Mouse (Mus musculus): Measurements from ENCODE around the gene Cnnm2. TPM values are rescaled to one million over a fixed set of nuclear protein-coding genes. Genes with fewer than 3 reads are reported as not detected.
A peak's percentile ranks its signal among the peaks of the same experiment; 100 is the strongest.

Gene Cnnm2
- polyA plus RNA-seq, 1 experiment from 2014 or later: 2.4 TPM

GRCm38 (mm10) chr19:46735241-46735640, 26.2 kb upstream of the Cnnm2 start:
- no peak for TF ChIP-seq EP300 (IDR thresholded peaks at IDR 0.05)
- TF ChIP-seq CTCF (IDR thresholded peaks at IDR 0.05): no peak
- Histone ChIP-seq H3K4me2 (replicated peaks; ENCODE audit: low read depth, low read length) (no peak overlapping the region), H3K27ac (ENCODE audit: low read length) (no peak overlapping the region), H3K9me3 (ENCODE audit: low read length) (no peaks in the 10 kb centered on the region), H3K4me1 (ENCODE audit: insufficient read depth, low read depth, low read length) (no peaks in the 10 kb centered on the region), H3K36me3 (ENCODE audit: insufficient read depth, low read length) (no peaks in the 10 kb centered on the region), H3K4me3 (ENCODE audit: low read depth, low read length) (no peak overlapping the region), H3K9ac (replicated peaks; ENCODE audit: low read depth) (no peak overlapping the region), H3K27me3 (replicated peaks; ENCODE audit: insufficient read depth, low read length) (no peaks in the 10 kb centered on the region)
- 31% methylated on average over 5 of the region's 5 CpGs for WGBS
- ATAC-seq (no peak), DNase-seq (ENCODE audit: low spot score) (no peak)

GRCm38 (mm10) chr19:46737106-46737505, 24.3 kb upstream of the Cnnm2 start:
- no peak overlapping the region for H3K27ac ChIP-seq (ENCODE audit: low read length)
- ATAC-seq: no peak

GRCm38 (mm10) chr19:46740341-46741008, 20.9 kb upstream of the Cnnm2 start:
- TF ChIP-seq CTCF (IDR thresholded peaks at IDR 0.05): peak; percentile 90
- TF ChIP-seq EP300 (IDR thresholded peaks at IDR 0.05): no peak
- H3K36me3 ChIP-seq (ENCODE audit: insufficient read depth, low read length): no peaks in the 10 kb centered on the region
- H3K4me3 ChIP-seq (ENCODE audit: low read depth, low read length): no peak overlapping the region
- no peaks in the 10 kb centered on the region for H3K9me3 ChIP-seq (ENCODE audit: low read length)
- no peak overlapping the region for H3K9ac ChIP-seq (replicated peaks; ENCODE audit: low read depth)
- H3K4me1 ChIP-seq (ENCODE audit: insufficient read depth, low read depth, low read length): no peaks in the 10 kb centered on the region
- DNase-seq (ENCODE audit: low spot score): peak; percentile 84
- 57% methylated on average over 7 of the region's 7 CpGs for WGBS
- H3K27ac ChIP-seq (ENCODE audit: low read length): no peak overlapping the region
- no peaks in the 10 kb centered on the region for H3K27me3 ChIP-seq (replicated peaks; ENCODE audit: insufficient read depth, low read length)
- ATAC-seq: no peak
- no peak overlapping the region for H3K4me2 ChIP-seq (replicated peaks; ENCODE audit: low read depth, low read length)

More at GRCm38 (mm10) chr19:46737106-46737505, 24.3 kb upstream of the Cnnm2 start:
- Histone ChIP-seq H3K9me3 (ENCODE audit: low read length) (no peaks in the 10 kb centered on the region), H3K4me1 (ENCODE audit: insufficient read depth, low read depth, low read length) (no peaks in the 10 kb centered on the region), H3K36me3 (ENCODE audit: insufficient read depth, low read length) (no peaks in the 10 kb centered on the region), H3K4me2 (replicated peaks; ENCODE audit: low read depth, low read length) (no peak overlapping the region), H3K9ac (replicated peaks; ENCODE audit: low read depth) (no peak overlapping the region), H3K27me3 (replicated peaks; ENCODE audit: insufficient read depth, low read length) (no peaks in the 10 kb centered on the region), H3K4me3 (ENCODE audit: low read depth, low read length) (no peak overlapping the region)
- DNase-seq (ENCODE audit: low spot score): no peak
- 55% methylated on average over 7 of the region's 7 CpGs for WGBS
- no peak for TF ChIP-seq CTCF (IDR thresholded peaks at IDR 0.05)
- no peak for TF ChIP-seq EP300 (IDR thresholded peaks at IDR 0.05)

- Histone ChIP-seq H3K4me3 (ENCODE audit: low read depth, low read length) (no peak overlapping the region), H3K9ac (replicated peaks; ENCODE audit: low read depth) (no peak overlapping the region), H3K4me2 (replicated peaks; ENCODE audit: low read depth, low read length) (no peak overlapping the region), H3K27me3 (replicated peaks; ENCODE audit: insufficient read depth, low read length) (no peaks in the 10 kb centered on the region), H3K9me3 (ENCODE audit: low read length) (no peaks in the 10 kb centered on the region), H3K27ac (ENCODE audit: low read length) (no peak overlapping the region), H3K36me3 (ENCODE audit: insufficient read depth, low read length) (no peaks in the 10 kb centered on the region), H3K4me1 (ENCODE audit: insufficient read depth, low read depth, low read length) (no peaks in the 10 kb centered on the region)
- 18% methylated on average over 6 of the region's 6 CpGs for WGBS
- ATAC-seq (no peak), DNase-seq (ENCODE audit: low spot score) (no peak)
- TF ChIP-seq CTCF (IDR thresholded peaks at IDR 0.05) (peak; percentile 20; the same call in 1 of the 2 replicates), EP300 (IDR thresholded peaks at IDR 0.05) (no peak)
These were observed 19.8 kb upstream of the Cnnm2 start for GRCm38 (mm10) chr19:46741574-46741973.

- Histone ChIP-seq H3K27ac (ENCODE audit: low read length) (no peak overlapping the region), H3K27me3 (replicated peaks; ENCODE audit: insufficient read depth, low read length) (no peaks in the 10 kb centered on the region), H3K36me3 (ENCODE audit: insufficient read depth, low read length) (no peaks in the 10 kb centered on the region), H3K4me2 (replicated peaks; ENCODE audit: low read depth, low read length) (no peak overlapping the region), H3K4me3 (ENCODE audit: low read depth, low read length) (no peak overlapping the region), H3K9ac (replicated peaks; ENCODE audit: low read depth) (no peak overlapping the region), H3K9me3 (ENCODE audit: low read length) (no peaks in the 10 kb centered on the region), H3K4me1 (ENCODE audit: insufficient read depth, low read depth, low read length) (no peaks in the 10 kb centered on the region)
- DNase-seq (ENCODE audit: low spot score): no peak
- ATAC-seq: no peak
- WGBS: 74% methylated on average over 9 of the region's 9 CpGs
- TF ChIP-seq CTCF (IDR thresholded peaks at IDR 0.05): no peak
- no peak for TF ChIP-seq EP300 (IDR thresholded peaks at IDR 0.05)
These were observed 16.7 kb upstream of the Cnnm2 start for GRCm38 (mm10) chr19:46744681-46745080.

GRCm38 (mm10) chr19:46747799-46748198, 13.6 kb upstream of the Cnnm2 start:
- no peak for DNase-seq (ENCODE audit: low spot score)
- Histone ChIP-seq H3K27me3 (replicated peaks; ENCODE audit: insufficient read depth, low read length) (no peaks in the 10 kb centered on the region), H3K36me3 (ENCODE audit: insufficient read depth, low read length) (no peaks in the 10 kb centered on the region), H3K9me3 (ENCODE audit: low read length) (no peaks in the 10 kb centered on the region), H3K9ac (replicated peaks; ENCODE audit: low read depth) (no peak overlapping the region), H3K4me1 (ENCODE audit: insufficient read depth, low read depth, low read length) (no peaks in the 10 kb centered on the region), H3K27ac (ENCODE audit: low read length) (no peak overlapping the region), H3K4me3 (ENCODE audit: low read depth, low read length) (no peak overlapping the region), H3K4me2 (replicated peaks; ENCODE audit: low read depth, low read length) (no peak overlapping the region)
- 79% methylated on average over 3 of the region's 3 CpGs for WGBS
- TF ChIP-seq CTCF (IDR thresholded peaks at IDR 0.05) (no peak), EP300 (IDR thresholded peaks at IDR 0.05) (no peak)
- no peak for ATAC-seq
